Mouse (Mus musculus): ENCODE results near the gene Klhl22.

DNA sequence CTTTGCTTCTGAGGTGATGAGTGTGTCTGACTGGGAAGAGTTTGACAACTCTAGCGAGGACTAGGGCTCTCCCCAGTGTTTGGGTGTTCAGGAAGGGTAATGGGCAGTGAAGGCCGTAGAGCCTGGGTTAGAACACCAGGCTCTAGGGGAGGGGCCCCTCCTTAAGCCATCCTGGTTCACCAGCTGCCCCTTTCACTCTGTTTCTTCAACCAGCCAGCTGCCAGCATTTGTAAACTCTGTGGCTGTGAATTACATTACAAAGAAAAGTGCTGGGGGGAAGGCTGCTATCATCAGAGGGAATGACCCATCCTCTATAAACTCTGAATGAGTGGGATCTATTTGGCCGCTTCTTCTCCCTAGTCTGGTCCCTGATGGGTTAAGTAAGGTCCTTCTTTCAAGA lies 33.3 kb downstream of the Klhl22 start:
- TF ChIP-seq SIN3A (IDR thresholded peaks at IDR 0.05; ENCODE audit: low read length): no peak
- TF ChIP-seq USF2 (conservative IDR thresholded peaks at IDR 0.05; ENCODE audit: low read depth, low read length): no peak
- no peak for TF ChIP-seq USF1 (IDR thresholded peaks at IDR 0.05; ENCODE audit: low read depth, low read length)
- TF ChIP-seq POLR2A (IDR thresholded peaks at IDR 0.05; ENCODE audit: low read depth, low read length): no peak
- TF ChIP-seq ZC3H11A (IDR thresholded peaks at IDR 0.05; ENCODE audit: low read depth, low read length): no peak
- TF ChIP-seq ZKSCAN1 (IDR thresholded peaks at IDR 0.05; ENCODE audit: borderline replicate concordance, low read depth, low read length): no peak
- no peak for TF ChIP-seq CTCF (conservative IDR thresholded peaks at IDR 0.05 in 1 of 2, IDR thresholded peaks at IDR 0.05 in 1 of 2; ENCODE audit: low read depth in 2 of 2, low read length in 2 of 2)
- TF ChIP-seq RAD21 (IDR thresholded peaks at IDR 0.05; ENCODE audit: low read depth, low read length): no peak
- no peak for TF ChIP-seq PAX5 (IDR thresholded peaks at IDR 0.05; ENCODE audit: low read length)
- no peak for TF ChIP-seq MYC (IDR thresholded peaks at IDR 0.05; ENCODE audit: low read depth, low read length)

Data from CH12.LX (cell line).